Mouse (Mus musculus): ENCODE data around the gene Camk2n1.

DNA sequence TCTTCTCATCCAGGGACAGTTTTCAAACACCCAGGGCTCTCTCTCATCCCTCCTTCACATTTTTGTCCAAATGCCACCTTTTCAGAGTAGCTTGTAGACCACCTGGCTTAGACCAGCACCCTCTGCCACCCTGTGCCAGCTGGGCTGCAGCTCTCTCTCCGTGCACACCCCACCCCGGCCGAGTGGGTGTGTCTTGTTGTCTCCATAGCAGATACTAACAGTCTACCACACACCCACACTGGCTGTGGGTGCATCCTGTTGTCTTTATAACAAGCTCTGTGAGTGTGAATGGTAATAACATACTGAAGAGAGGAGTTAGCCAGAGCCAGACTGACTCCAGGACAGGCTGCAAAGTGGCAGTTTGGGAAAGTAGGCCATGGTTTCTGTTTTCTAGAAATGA, 38.1 kb upstream of the Camk2n1 start:
- TF ChIP-seq POLR2A (IDR thresholded peaks at IDR 0.05; ENCODE audit: insufficient read depth, low read depth, low read length) (no peak), CTCF (IDR thresholded peaks at IDR 0.05) (no peak), EP300 (IDR thresholded peaks at IDR 0.05; ENCODE audit: insufficient read depth, low read depth, low read length) (no peak)

Data from heart, adult 2 months (tissue).